Mouse (Mus musculus): ENCODE results near the gene Spint2. TPM values are rescaled to one million over a fixed set of nuclear protein-coding genes. Genes with fewer than 3 reads are reported as not detected.

Spint2 gene
- total RNA-seq, 1 experiment, result 202 TPM

DNA sequence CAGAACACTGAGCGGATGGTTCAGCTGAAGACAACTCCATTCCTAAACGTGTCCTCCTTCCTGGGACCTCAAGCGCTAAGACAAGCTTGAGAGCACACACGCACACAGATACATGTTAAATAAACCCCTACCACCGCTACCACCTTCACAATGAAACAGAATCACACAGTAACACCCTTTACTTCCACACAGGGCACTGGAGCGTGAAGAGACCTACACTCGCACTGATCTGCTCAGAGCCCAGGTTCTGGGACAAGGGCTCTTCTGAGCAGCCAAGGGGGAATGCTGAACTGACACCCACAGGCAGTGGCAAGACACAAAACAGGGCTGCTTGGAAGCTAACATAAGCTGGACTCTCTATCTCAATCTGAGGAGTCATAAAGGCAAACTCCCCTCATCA, 16.1 kb downstream of the Spint2 start:
- Histone ChIP-seq H3K4me3 (ENCODE audit: insufficient read depth in 1 of 2, low read depth in 1 of 2, low read length in 2 of 2, poor library complexity in 1 of 2, severe bottlenecking in 1 of 2) (no peak overlapping the region), H3K9ac (ENCODE audit: insufficient read depth, low read depth, low read length, poor library complexity, severe bottlenecking) (no peak overlapping the region), H3K36me3 (ENCODE audit: control insufficient read depth, insufficient read depth, low read length, poor library complexity, severe bottlenecking) (peaks cover 12% of the 10 kb centered on the region; the same call in 1 of the 2 replicates), H3K9me3 (ENCODE audit: control insufficient read depth, insufficient read depth, low read depth, low read length) (no peaks in the 10 kb centered on the region), H3K27ac (ENCODE audit: insufficient read depth, low read depth, low read length, poor library complexity, severe bottlenecking) (no peak overlapping the region), H3K4me1 (ENCODE audit: control insufficient read depth in 2 of 2, insufficient read depth in 2 of 2, low read length in 2 of 2, poor library complexity in 1 of 2) (peaks cover 0 to 8% of the 10 kb centered on the region in 2 experiments; a peak in 1 of 4 replicates)
- in situ Hi-C loops (cut with MboI; ENCODE audit: low sequenced_read_pairs in 2 of 2, unreplicated experiment in 2 of 2), result no loop called here
- no peak for DNase-seq (ENCODE audit: low read depth, low spot score)
- TF ChIP-seq ZNF384 (IDR thresholded peaks at IDR 0.05; ENCODE audit: low read depth, low read length), result no peak
- TF ChIP-seq MAFK (IDR thresholded peaks at IDR 0.05; ENCODE audit: insufficient read depth, low read depth, low read length), result no peak
- no peak for TF ChIP-seq CHD2 (IDR thresholded peaks at IDR 0.05; ENCODE audit: low read depth, low read length)
- TF ChIP-seq ZC3H11A (IDR thresholded peaks at IDR 0.05; ENCODE audit: borderline replicate concordance, low read depth, low read length), result no peak
- no peak for TF ChIP-seq HCFC1 (IDR thresholded peaks at IDR 0.05; ENCODE audit: borderline replicate concordance, insufficient read depth, low read length)

DNA sequence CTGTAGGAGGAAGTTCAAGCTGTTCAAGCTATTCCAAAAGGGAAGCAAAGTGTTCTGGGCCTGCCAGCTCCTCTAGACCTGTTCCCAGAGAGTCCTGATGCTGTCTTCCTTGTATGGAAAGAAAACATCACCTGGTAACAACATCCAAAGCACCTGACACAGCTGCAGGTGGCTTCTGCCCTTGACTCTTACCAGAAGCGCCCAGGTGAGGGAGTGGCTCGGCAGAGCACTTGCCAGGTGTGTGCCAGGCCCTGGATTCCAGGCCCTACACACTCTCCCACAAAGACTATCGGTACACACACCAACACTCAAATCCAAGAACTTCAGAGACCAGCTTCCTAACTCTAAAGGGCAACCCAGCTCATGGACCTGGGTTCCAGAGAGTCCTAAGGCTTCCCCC, 17.9 kb downstream of the Spint2 start:
- DNase-seq (ENCODE audit: low read depth, low spot score), result no peak
- Histone ChIP-seq H3K9ac (ENCODE audit: insufficient read depth, low read depth, low read length, poor library complexity, severe bottlenecking) (no peak overlapping the region), H3K4me3 (ENCODE audit: insufficient read depth in 1 of 2, low read depth in 1 of 2, low read length in 2 of 2, poor library complexity in 1 of 2, severe bottlenecking in 1 of 2) (no peak overlapping the region), H3K36me3 (ENCODE audit: control insufficient read depth, insufficient read depth, low read length, poor library complexity, severe bottlenecking) (peaks cover 23% of the 10 kb centered on the region), H3K9me3 (ENCODE audit: control insufficient read depth, insufficient read depth, low read depth, low read length) (no peaks in the 10 kb centered on the region), H3K27ac (ENCODE audit: insufficient read depth, low read depth, low read length, poor library complexity, severe bottlenecking) (no peak overlapping the region; the same call in 1 of the 2 replicates), H3K4me1 (ENCODE audit: control insufficient read depth in 2 of 2, insufficient read depth in 2 of 2, low read length in 2 of 2, poor library complexity in 1 of 2) (peaks cover 0 to 12% of the 10 kb centered on the region in 2 experiments; a peak in 2 of 4 replicates)
- in situ Hi-C loops (cut with MboI; ENCODE audit: low sequenced_read_pairs in 2 of 2, unreplicated experiment in 2 of 2), result no loop called here
- TF ChIP-seq HCFC1 (IDR thresholded peaks at IDR 0.05; ENCODE audit: borderline replicate concordance, insufficient read depth, low read length), result no peak
- no peak for TF ChIP-seq CHD2 (IDR thresholded peaks at IDR 0.05; ENCODE audit: low read depth, low read length)
- TF ChIP-seq MAFK (IDR thresholded peaks at IDR 0.05; ENCODE audit: insufficient read depth, low read depth, low read length), result no peak
- no peak for TF ChIP-seq ZC3H11A (IDR thresholded peaks at IDR 0.05; ENCODE audit: borderline replicate concordance, low read depth, low read length)
- TF ChIP-seq ZNF384 (IDR thresholded peaks at IDR 0.05; ENCODE audit: low read depth, low read length), result no peak

DNA sequence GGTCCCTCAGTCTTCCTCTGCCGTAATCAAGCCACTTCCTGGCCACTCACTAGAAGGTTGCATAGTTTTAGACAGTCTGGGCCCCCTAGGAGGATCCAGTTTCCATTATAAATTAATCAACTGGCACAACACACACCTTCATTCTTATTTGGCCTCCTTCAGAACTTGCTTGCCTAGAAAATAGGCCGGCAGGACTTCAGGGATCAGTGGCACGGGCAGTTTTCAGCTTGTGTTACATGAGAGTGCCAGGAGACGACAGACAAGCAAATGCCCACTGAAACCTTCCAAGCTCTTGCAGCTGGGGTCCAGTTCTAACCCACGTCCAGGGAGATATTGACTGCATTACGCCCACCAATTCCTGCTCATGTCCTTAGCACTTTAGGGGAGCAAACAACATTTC, 19.6 kb downstream of the Spint2 start:
- H3K27ac ChIP-seq (ENCODE audit: insufficient read depth, low read depth, low read length, poor library complexity, severe bottlenecking), result no peak overlapping the region
- TF ChIP-seq HCFC1 (IDR thresholded peaks at IDR 0.05; ENCODE audit: borderline replicate concordance, insufficient read depth, low read length), result no peak
- no peak for TF ChIP-seq ZC3H11A (IDR thresholded peaks at IDR 0.05; ENCODE audit: borderline replicate concordance, low read depth, low read length)
- TF ChIP-seq MAFK (IDR thresholded peaks at IDR 0.05; ENCODE audit: insufficient read depth, low read depth, low read length), result no peak
- TF ChIP-seq ZNF384 (IDR thresholded peaks at IDR 0.05; ENCODE audit: low read depth, low read length), result no peak
- no peak for TF ChIP-seq CHD2 (IDR thresholded peaks at IDR 0.05; ENCODE audit: low read depth, low read length)
- H3K9ac ChIP-seq (ENCODE audit: insufficient read depth, low read depth, low read length, poor library complexity, severe bottlenecking), result no peak overlapping the region
- DNase-seq (ENCODE audit: low read depth, low spot score), result no peak
- in situ Hi-C loops (cut with MboI; ENCODE audit: low sequenced_read_pairs in 2 of 2, unreplicated experiment in 2 of 2), result no loop called here
- no peaks in the 10 kb centered on the region for H3K9me3 ChIP-seq (ENCODE audit: control insufficient read depth, insufficient read depth, low read depth, low read length)
- H3K4me3 ChIP-seq (ENCODE audit: insufficient read depth in 1 of 2, low read depth in 1 of 2, low read length in 2 of 2, poor library complexity in 1 of 2, severe bottlenecking in 1 of 2), result no peak overlapping the region
- H3K4me1 ChIP-seq (ENCODE audit: control insufficient read depth in 2 of 2, insufficient read depth in 2 of 2, low read length in 2 of 2, poor library complexity in 1 of 2), result peaks cover 0 to 11% of the 10 kb centered on the region in 2 experiments; a peak in 2 of 4 replicates
- H3K36me3 ChIP-seq (ENCODE audit: control insufficient read depth, insufficient read depth, low read length, poor library complexity, severe bottlenecking), result peaks cover 39% of the 10 kb centered on the region

DNA sequence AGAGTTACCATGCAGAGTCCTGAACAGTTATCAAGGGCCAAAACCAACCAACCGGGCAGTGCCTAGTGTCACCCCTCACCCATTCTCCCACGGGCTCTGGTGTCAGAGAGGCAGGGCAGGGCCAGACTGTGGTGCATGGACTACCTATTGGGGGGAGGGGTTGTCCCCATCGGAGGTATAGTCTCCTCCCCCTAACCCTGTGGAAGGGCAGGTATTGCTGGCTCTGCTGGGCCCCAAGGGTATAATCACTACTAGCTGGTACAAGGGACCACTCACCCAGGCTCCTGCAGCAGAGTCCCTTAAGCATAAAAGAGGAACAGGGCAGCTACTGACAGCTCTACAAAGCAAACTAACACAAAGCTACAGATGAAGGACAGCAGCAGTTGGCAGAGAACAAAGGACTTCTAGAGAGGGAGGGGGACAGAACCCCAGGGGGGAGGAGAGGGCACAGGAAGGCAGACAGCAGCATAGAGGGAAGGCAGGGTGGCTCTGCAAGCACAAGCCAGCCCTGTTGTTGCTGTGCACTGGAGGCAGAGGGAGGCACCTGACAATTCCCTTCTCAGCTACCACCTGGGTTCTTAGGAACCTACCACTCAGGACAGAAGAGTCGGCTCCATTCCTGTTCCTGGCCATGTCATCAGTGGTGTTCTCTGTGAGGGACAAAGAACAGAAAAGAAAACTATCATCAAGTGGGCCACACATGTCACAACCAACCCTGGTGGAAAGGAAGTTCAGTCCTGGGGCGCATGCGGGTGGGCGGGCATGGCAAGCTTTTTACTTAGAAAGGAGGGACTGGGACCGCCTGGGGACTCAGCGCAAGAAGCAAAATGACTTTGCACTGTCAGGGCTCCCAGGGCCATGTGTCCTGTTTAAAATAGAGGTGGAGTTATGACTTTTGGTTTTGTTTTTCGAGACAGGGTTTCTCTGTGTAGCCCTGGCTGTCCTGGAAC, 21.7 kb downstream of the Spint2 start:
- H3K27ac ChIP-seq (ENCODE audit: insufficient read depth, low read depth, low read length, poor library complexity, severe bottlenecking), result no peak overlapping the region
- DNase-seq (ENCODE audit: low read depth, low spot score), result no peak

More for the DNA sequence above, 21.7 kb downstream of the Spint2 start:
- Histone ChIP-seq H3K4me1 (ENCODE audit: control insufficient read depth in 2 of 2, insufficient read depth in 2 of 2, low read length in 2 of 2, poor library complexity in 1 of 2) (peaks cover 0 to 7% of the 10 kb centered on the region in 2 experiments; a peak in 2 of 4 replicates), H3K9me3 (ENCODE audit: control insufficient read depth, insufficient read depth, low read depth, low read length) (no peaks in the 10 kb centered on the region), H3K4me3 (ENCODE audit: insufficient read depth in 1 of 2, low read depth in 1 of 2, low read length in 2 of 2, poor library complexity in 1 of 2, severe bottlenecking in 1 of 2) (no peak overlapping the region), H3K9ac (ENCODE audit: insufficient read depth, low read depth, low read length, poor library complexity, severe bottlenecking) (no peak overlapping the region), H3K36me3 (ENCODE audit: control insufficient read depth, insufficient read depth, low read length, poor library complexity, severe bottlenecking) (peaks cover 46% of the 10 kb centered on the region)
- TF ChIP-seq ZC3H11A (IDR thresholded peaks at IDR 0.05; ENCODE audit: borderline replicate concordance, low read depth, low read length), result no peak
- in situ Hi-C loops (cut with MboI; ENCODE audit: low sequenced_read_pairs in 2 of 2, unreplicated experiment in 2 of 2), result no loop called here

Data from ES-E14 (cell line).